Mouse (Mus musculus) cerebellum, adult 2 months (tissue): Measurements from ENCODE around the gene Ttll11. TPM values are rescaled to one million over a fixed set of nuclear protein-coding genes. Genes with fewer than 3 reads are reported as not detected.

Experiments used
- DNase-seq, 2 experiments: peaks; one replicate each; pipeline ENCODE4 v3.0.0; 2021
- H3K27ac ChIP-seq: fragments of 200-500 bp; 2 replicates; pipeline ENCODE4 v1.5.1; 2012; ENCODE audit warnings: low read length, control low read depth, inconsistent platforms; ENCODE audit not compliant: insufficient read depth
- H3K27me3 ChIP-seq: fragments of 200-500 bp; 2 replicates; pipeline ENCODE4 v1.6.1; 2012; ENCODE audit warnings: inconsistent platforms, mild to moderate bottlenecking, low read length, moderate library complexity; ENCODE audit not compliant: control insufficient read depth, insufficient read depth
- H3K4me1 ChIP-seq: fragments of 200-500 bp; 2 replicates; pipeline ENCODE4 v1.6.1; 2011; ENCODE audit warnings: low read length; ENCODE audit not compliant: control insufficient read depth, insufficient read depth
- H3K4me3 ChIP-seq: fragments of 200-500 bp; replicated peaks from 2 replicates; pipeline ENCODE3; 2011; ENCODE audit warnings: mild to moderate bottlenecking, low read depth, low read length, control low read depth; ENCODE audit not compliant: insufficient read depth
- CTCF ChIP-seq: fragments of 200-500 bp; IDR thresholded peaks from 2 replicates; pipeline ENCODE4 v1.5.1; 2011; ENCODE audit warnings: low read depth, mild to moderate bottlenecking, control low read depth, low read length, moderate library complexity, borderline replicate concordance; ENCODE audit not compliant: insufficient read depth
- POLR2A ChIP-seq: fragments of 200-500 bp; IDR thresholded peaks from 2 replicates; pipeline ENCODE4 v1.6.1; 2011; ENCODE audit warnings: low read length, control low read depth, borderline replicate concordance; ENCODE audit not compliant: insufficient read depth
- WGBS: fragments of 180-500 bp; shearing (Covaris S2); methylation state at CpG from one replicate; pipeline ENCODE4 v1.1.7; 2018; 5-methylcytosine and 5-hydroxymethylcytosine counted together
- polyA plus RNA-seq: library from polyadenylated mRNA; depleted of rRNA; stranded (reverse); fragments of >200 nt; gene quantifications from 2 replicates; pipeline ENCODE4 v1.2.3, GENCODE M21; 2012

Gene Ttll11
- polyA plus RNA-seq, 1 experiment = 21.4 TPM

DNA sequence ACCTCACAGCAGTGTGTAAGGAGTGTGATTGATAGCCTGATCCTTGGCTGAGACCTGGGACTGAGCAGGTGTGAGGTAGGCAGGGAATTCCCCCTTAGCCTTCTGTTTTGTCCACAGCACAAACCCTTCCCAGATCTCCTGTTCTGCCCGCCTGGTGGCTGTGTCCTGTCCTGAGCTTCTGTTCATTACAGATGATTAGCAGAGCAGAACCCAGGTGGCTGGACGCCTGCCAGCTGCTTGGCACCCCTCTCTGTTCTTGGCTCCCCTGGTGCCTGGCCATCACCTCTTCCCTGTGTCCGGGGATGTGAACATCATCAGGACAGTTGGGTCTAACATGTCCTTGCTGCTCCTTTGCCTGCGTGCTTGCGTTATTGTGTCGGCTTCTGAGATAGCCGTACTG is 256.0 kb downstream of the Ttll11 start:
- DNase-seq = peak; percentile 77 to 78
- H3K27me3 ChIP-seq = no peaks in the 10 kb centered on the region
- H3K4me1 ChIP-seq = peaks cover 61% of the 10 kb centered on the region
- H3K27ac ChIP-seq = peak overlapping the region; percentile 57
- WGBS = 12% methylated on average over 7 of the region's 7 CpGs
- no peak for TF ChIP-seq POLR2A
- no peak for TF ChIP-seq CTCF
- no peak overlapping the region for H3K4me3 ChIP-seq

DNA sequence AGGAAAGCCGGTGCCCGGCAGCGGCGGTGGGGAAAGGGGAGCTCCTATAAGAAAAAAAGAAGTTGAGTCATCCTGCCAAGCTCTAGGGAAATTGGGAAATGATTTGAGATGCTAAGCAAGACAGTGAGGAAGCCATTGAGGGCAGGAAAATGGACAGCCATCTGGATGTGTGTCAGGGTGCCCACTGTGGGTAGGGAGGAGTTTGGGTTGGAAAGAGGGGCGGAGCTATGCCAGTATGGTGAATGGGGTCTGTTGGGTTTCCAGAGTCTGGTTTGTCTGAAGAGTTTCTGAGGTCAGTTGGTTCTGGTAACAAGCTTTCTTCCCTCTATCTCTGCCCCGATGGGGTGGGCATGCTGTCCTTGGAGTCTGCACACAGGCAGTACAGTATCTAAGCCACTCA is 256.4 kb downstream of the Ttll11 start:
- Histone ChIP-seq H3K4me3 (no peak overlapping the region), H3K27ac (peak overlapping the region; percentile 31), H3K27me3 (no peaks in the 10 kb centered on the region), H3K4me1 (peaks cover 61% of the 10 kb centered on the region)
- 27% methylated on average over 6 of the region's 6 CpGs for WGBS
- no peak for TF ChIP-seq CTCF
- no peak for TF ChIP-seq POLR2A
- no peak for DNase-seq

GRCm38 (mm10) chr2:35722821-35723220 is 256.9 kb downstream of the Ttll11 start:
- H3K4me1 ChIP-seq = peaks cover 64% of the 10 kb centered on the region
- peak overlapping the region; percentile 31; the same call in 1 of the 2 replicates for H3K27ac ChIP-seq
- 19% methylated on average over 9 of the region's 9 CpGs for WGBS
- H3K4me3 ChIP-seq = no peak overlapping the region
- TF ChIP-seq POLR2A = no peak
- peak; percentile 45 for TF ChIP-seq CTCF
- peak; percentile 75 to 76 for DNase-seq
- no peaks in the 10 kb centered on the region for H3K27me3 ChIP-seq

DNA sequence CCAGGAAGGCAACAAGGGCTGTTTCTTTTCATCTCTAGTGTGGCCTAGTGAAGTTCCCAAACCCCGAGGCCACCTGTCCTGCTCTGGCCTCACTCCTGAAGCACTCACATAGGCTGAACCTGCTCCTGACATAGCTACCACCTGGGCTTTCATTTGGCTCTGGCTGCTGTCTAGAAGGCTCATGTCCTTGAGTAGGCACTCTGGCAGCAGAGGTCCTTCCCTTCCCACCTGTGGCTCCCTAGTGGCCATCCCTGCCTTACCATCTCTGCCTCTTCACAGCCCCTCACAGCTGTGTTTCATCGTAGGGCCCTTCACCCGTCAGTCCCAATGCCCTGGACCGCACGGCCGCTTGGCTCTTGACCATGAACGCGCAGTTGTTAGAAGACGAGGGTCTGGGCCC is 258.8 kb downstream of the Ttll11 start:
- Histone ChIP-seq H3K27ac (peak overlapping the region; percentile 70), H3K4me1 (peaks cover 68% of the 10 kb centered on the region), H3K4me3 (no peak overlapping the region), H3K27me3 (no peaks in the 10 kb centered on the region)
- WGBS = 37% methylated on average over 9 of the region's 9 CpGs
- no peak for DNase-seq
- TF ChIP-seq CTCF = no peak
- TF ChIP-seq POLR2A = no peak

- 14% methylated on average over 13 of the region's 13 CpGs for WGBS
- no peak overlapping the region for H3K4me3 ChIP-seq
- peak in 1 of 2 experiments; percentile 56 for DNase-seq
- TF ChIP-seq POLR2A (no peak), CTCF (no peak)
- H3K4me1 ChIP-seq = peaks cover 68% of the 10 kb centered on the region
- H3K27ac ChIP-seq = peak overlapping the region; percentile 70
- H3K27me3 ChIP-seq = no peaks in the 10 kb centered on the region
These were observed 259.2 kb downstream of the Ttll11 start for GRCm38 (mm10) chr2:35720550-35720949.

- no peaks in the 10 kb centered on the region for H3K27me3 ChIP-seq
- peaks cover 73% of the 10 kb centered on the region for H3K4me1 ChIP-seq
- peak overlapping the region; percentile 70 for H3K27ac ChIP-seq
- TF ChIP-seq POLR2A = no peak
- TF ChIP-seq CTCF = no peak
- WGBS = 7% methylated on average over 12 of the region's 12 CpGs
- H3K4me3 ChIP-seq = no peak overlapping the region
- DNase-seq = peak; percentile 75 to 76
These were observed 259.6 kb downstream of the Ttll11 start for GRCm38 (mm10) chr2:35720104-35720503.

GRCm38 (mm10) chr2:35719230-35720005 is 260.3 kb downstream of the Ttll11 start:
- 18% methylated on average over 12 of the region's 12 CpGs for WGBS
- peak overlapping the region; percentile 70 for H3K27ac ChIP-seq
- peak in 1 of 2 experiments; percentile 48 for DNase-seq
- H3K4me1 ChIP-seq = peaks cover 76% of the 10 kb centered on the region
- TF ChIP-seq CTCF (peak; percentile 34; the same call in 1 of the 2 replicates), POLR2A (no peak)
- no peaks in the 10 kb centered on the region for H3K27me3 ChIP-seq
- H3K4me3 ChIP-seq = no peak overlapping the region

- Histone ChIP-seq H3K27me3 (no peaks in the 10 kb centered on the region), H3K4me1 (peaks cover 81% of the 10 kb centered on the region), H3K27ac (peak overlapping the region; percentile 22; the same call in 1 of the 2 replicates), H3K4me3 (no peak overlapping the region)
- TF ChIP-seq POLR2A (no peak), CTCF (no peak)
- DNase-seq = no peak
- 20% methylated on average over 9 of the region's 9 CpGs for WGBS
These were observed 261.1 kb downstream of the Ttll11 start for GRCm38 (mm10) chr2:35718662-35719061.
